Comparison of ENCODE assay signal across 8 mouse cellular contexts in genomic region chr7:16465160-16465559, GRCm38 (mm10). TPM values are rescaled to one million over a fixed set of nuclear protein-coding genes. Genes with fewer than 3 reads are reported as not detected.
DNase-seq lines count a peak whose midpoint lies in the region; ATAC-seq and TF ChIP-seq lines count a peak whose summit lies in the region.

No protein-coding gene starts in this region.

- H3K4me3 ChIP-seq in C2C12 (ENCODE audit: insufficient read depth, poor library complexity, severe bottlenecking), result no peak overlapping the region
- H3K4me3 ChIP-seq in heart, embryonic 15.5 days, result no peak overlapping the region

- peak; percentile 28; the same call in 1 of the 2 replicates for ATAC-seq in heart, embryonic 15.5 days (replicated peaks; ENCODE audit: insufficient number of reproducible peaks, insufficient read depth, low FRiP score, low read depth)

- no peak overlapping the region for H3K4me2 ChIP-seq in heart, embryonic 15.5 days

- H3K79me2 ChIP-seq in C2C12 (ENCODE audit: control insufficient read depth, insufficient read depth), result no peaks in the 10 kb centered on the region

- peaks cover 32% of the 10 kb centered on the region for H3K27me3 ChIP-seq in C2C12 (ENCODE audit: control insufficient read depth, insufficient read depth, insufficient read length)
- peaks cover 47% of the 10 kb centered on the region for H3K27me3 ChIP-seq in heart, embryonic 15.5 days

- WGBS in heart, embryonic 15.5 days, result 8% methylated on average over 8 of the region's 8 CpGs

- H3K9ac ChIP-seq in heart, embryonic 15.5 days, result no peak overlapping the region

- no peaks in the 10 kb centered on the region for H3K9me3 ChIP-seq in heart, embryonic 15.5 days (replicated peaks)

- H3K27ac ChIP-seq in heart, embryonic 15.5 days, result no peak overlapping the region

- no peaks in the 10 kb centered on the region for H3K36me3 ChIP-seq in C2C12 (ENCODE audit: control insufficient read depth, insufficient read depth)
- no peaks in the 10 kb centered on the region for H3K36me3 ChIP-seq in heart, embryonic 15.5 days

- peak; percentile 65 for DNase-seq in adipocyte (ENCODE audit: low spot score)
- peak; percentile 80 for DNase-seq in embryo, embryonic 10 days (ENCODE audit: low spot score)
- DNase-seq in kidney, postnatal 25 days, result peak; percentile 79 to 85
- DNase-seq in lung, adult 18-20 months, result peak; percentile 62 to 75
- DNase-seq in ovary, postnatal 36 days (ENCODE audit: low spot score), result peak; percentile 63
- peak; percentile 70 for DNase-seq in thymus, postnatal 25 days

- H3K79me3 ChIP-seq in C2C12 (ENCODE audit: low read depth), result no peaks in the 10 kb centered on the region

- no peaks in the 10 kb centered on the region for H3K4me1 ChIP-seq in heart, embryonic 15.5 days (replicated peaks)

- H3ac ChIP-seq in C2C12 (ENCODE audit: control insufficient read depth, insufficient read length, low read depth), result no peak overlapping the region

- TF ChIP-seq CTCF in C2C12 (IDR thresholded peaks at IDR 0.05; ENCODE audit: control insufficient read depth, insufficient read depth, insufficient read length), result peak; percentile 51

TF ChIP-seq in C2C12, 6 proteins besides CTCF, POLR2A, EP300 and RAD21:
- no peak for TF ChIP-seq MAX (IDR thresholded peaks at IDR 0.05)
- TF ChIP-seq USF1 (IDR thresholded peaks at IDR 0.05; ENCODE audit: low read depth), result no peak
- TF ChIP-seq FOSL1 (IDR thresholded peaks at IDR 0.05; ENCODE audit: insufficient read depth, low read length, poor library complexity, severe bottlenecking), result no peak
- TF ChIP-seq MYOD1 (IDR thresholded peaks at IDR 0.05; ENCODE audit: control insufficient read depth, insufficient read length, low read depth), result no peak
- no peak for TF ChIP-seq MYOG (IDR thresholded peaks at IDR 0.05; ENCODE audit: control insufficient read depth, extremely low read depth, insufficient read length)
- TF ChIP-seq CEBPB (IDR thresholded peaks at IDR 0.05; ENCODE audit: low read depth), result no peak

RNA-seq across cellular contexts. Expression of gene Npas1, which starts 12.4 kb away (rescaled TPM):
- polyA plus RNA-seq in C2C12 (2012; fragmentation: generic; extraction: Trizol), result 0.18 TPM
- 0.16 and 0.36 TPM in 2 replicates for polyA plus RNA-seq in heart, embryonic 15.5 days (2015; fragmentation: Nextera tagmentation; extraction: Ambion mirVana)

RNA-seq across cellular contexts. Expression of gene Tmem160, which starts 12.6 kb away (rescaled TPM):
- 81.7 TPM for polyA plus RNA-seq in C2C12 (2012; fragmentation: generic; extraction: Trizol)
- 76.1 and 76.3 TPM in 2 replicates for polyA plus RNA-seq in heart, embryonic 15.5 days (2015; fragmentation: Nextera tagmentation; extraction: Ambion mirVana)
